Mouse (Mus musculus) Patski (cell line): ENCODE results near the gene Otud4. TPM values are rescaled to one million over a fixed set of nuclear protein-coding genes. Genes with fewer than 3 reads are reported as not detected.
"Not testable (repeated sequence)": the region's sequence is repeated elsewhere in the genome, so short reads cannot be mapped to it uniquely, and the experiment has no call there.

Experiments used
- ATAC-seq: fragments of 100-300 bp; one replicate; pipeline ENCODE4 v1.8.0; 2021
- CTCF ChIA-PET: fragments of 350-600 bp; sonication (Branson Sonifier 250); formaldehyde crosslinking; loops from one replicate; lab custom pipeline; 2022; ENCODE audit warnings: inconsistent platforms; lab: Charles Lee
- POLR2A ChIA-PET: fragments of 350-600 bp; sonication (Branson Sonifier 250); formaldehyde crosslinking; loops from one replicate; lab custom pipeline; 2022; ENCODE audit warnings: antibody characterized with exemption, inconsistent platforms; lab: Charles Lee
- DNase-seq: peaks from one replicate; pipeline ENCODE4 v3.0.0-alpha.2; 2011; ENCODE audit warnings: low read depth, low spot score
- H3K27me3 ChIP-seq: fragments of 371-371 bp; one replicate; pipeline ENCODE4 v1.5.1; 2021
- CTCF ChIP-seq: fragments of 100-300 bp; IDR thresholded peaks from one replicate; pipeline ENCODE4 v1.5.1; 2021
- in situ Hi-C: fragments of 300-500 bp; cut with MboI; formaldehyde crosslinking; loops from 3 replicates; pipeline ENCODE4 v1.11.1; 2018; ENCODE audit warnings: low pct_unique_long_range_greater_than_20kb, mixed read lengths
- polyA plus RNA-seq: library from polyadenylated mRNA; unstranded; gene quantifications from one replicate; pipeline ENCODE4 v1.2.3, GENCODE M21; 2021

Gene Otud4
- polyA plus RNA-seq, 1 experiment from 2014 or later = 32.6 TPM

DNA sequence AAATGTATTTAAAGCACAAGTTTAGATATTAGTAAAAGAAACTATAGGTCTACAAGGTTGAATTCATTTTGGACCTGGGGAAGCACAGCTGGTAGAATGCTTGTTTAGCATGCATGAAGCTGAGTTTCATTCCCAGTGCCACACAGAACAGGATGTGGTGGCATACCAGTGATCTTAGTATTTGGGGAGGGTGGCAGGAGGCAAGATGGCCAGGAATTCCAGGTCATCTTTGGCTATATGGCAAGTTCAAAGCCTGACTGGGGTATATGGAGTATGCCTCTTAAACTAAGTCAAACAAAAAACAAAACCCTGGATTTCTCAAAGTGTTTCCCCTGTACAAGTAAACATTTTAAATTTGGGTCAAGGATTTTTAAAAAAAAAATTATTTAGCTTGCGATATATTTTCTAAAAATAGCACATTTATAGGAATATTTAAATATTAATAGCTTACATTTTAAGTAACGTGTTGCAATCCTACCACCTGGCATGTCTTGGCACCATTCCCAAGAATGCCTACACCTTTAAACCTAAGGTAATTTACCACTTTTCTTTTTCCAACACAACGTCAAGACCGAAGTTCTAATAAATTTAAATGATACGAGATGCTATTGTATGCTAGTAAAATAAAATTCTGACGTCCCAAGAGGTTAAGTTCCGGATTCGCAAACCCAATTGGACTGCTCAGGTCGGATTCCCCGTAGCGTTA is 1.3 kb upstream of the Otud4 start:
- ChIA-PET CTCF (interaction anchor here (1.1 to 1.6 kb wide), 3 partner anchors 11 to 30 kb away, joined by 3 to 5 read pairs (median 4); no protein-coding TSS in a partner anchor), POLR2A (interaction anchor here (0.7 to 1.0 kb wide), 2 partner anchors 26 to 340 kb away, joined by 3 to 11 read pairs; no protein-coding TSS in a partner anchor)
- no peak for ATAC-seq
- no peak for TF ChIP-seq CTCF
- no peak for DNase-seq
- no peaks in the 10 kb centered on the region for H3K27me3 ChIP-seq
- in situ Hi-C loops = no loop called here

DNA sequence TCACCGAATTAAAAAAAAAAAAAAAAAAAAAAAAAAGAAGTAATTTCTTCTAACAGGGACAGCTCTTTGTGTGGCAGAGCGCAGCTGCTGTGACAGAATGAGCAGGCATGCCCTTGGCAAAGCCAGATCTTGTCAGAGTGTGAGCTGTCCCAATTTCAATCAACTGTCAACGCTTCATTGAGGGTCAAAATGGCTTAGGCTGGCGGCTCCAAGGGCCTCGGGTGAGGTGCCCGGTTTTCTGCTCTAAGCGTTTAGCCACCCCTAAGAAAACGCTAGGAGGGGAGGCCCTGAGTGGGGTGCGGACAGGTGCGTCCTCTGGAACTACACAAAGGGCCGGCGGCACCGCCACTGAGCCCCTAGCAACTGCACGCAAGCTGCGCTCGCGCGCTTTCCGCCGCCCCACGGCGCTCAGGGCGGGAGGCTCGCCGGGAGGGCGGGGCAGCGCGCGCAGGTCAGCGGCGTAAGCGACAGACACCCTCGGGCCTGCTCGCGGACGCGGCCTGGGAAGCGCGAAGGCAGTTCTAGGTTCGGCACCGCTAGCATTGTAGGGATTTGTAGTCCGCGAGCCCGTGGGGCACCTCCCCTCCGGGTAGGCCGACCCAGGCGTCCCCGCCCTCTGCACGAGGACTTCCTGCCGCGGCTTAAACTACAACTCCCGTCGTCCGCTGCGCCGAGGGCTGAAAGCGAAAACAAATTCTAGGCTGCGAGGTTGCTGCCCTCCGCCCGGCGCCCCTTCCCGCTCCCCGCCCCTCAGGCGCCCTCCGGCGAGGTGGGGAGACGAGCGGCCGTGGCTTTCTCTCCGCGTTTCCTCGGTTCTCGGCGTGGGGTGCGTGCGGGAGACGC is 490 bp upstream of the Otud4 start:
- no peak for TF ChIP-seq CTCF
- ChIA-PET CTCF (interaction anchor here (1.1 to 1.6 kb wide), 3 partner anchors 12 to 31 kb away, joined by 3 to 5 read pairs (median 4); no protein-coding TSS in a partner anchor), POLR2A (interaction anchor here (0.7 to 1.0 kb wide), 2 partner anchors 26 to 341 kb away, joined by 3 to 11 read pairs; no protein-coding TSS in a partner anchor)
- ATAC-seq (peak; percentile 98), DNase-seq (peak; percentile 92)
- no peaks in the 10 kb centered on the region for H3K27me3 ChIP-seq
- in situ Hi-C loops = no loop called here

DNA sequence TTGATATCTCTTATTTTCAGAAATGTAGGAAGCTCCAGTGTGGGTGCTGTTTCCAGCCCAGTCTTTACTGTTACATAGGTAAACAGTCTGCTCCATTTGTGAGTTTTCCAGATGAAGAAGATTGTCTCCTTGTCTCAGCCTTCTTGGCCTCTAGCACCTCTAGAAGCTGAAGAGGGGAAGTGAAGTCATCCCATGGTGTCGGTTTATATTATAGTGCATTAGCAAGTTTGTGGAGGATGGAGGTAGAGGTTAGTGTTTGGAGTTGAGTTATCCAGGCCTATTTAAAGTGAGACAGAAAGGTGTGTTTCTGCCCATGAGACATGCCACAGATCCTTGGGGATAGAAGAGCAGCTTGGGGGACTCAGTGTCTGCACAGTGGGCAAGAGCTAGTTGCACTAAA is 1.7 kb downstream of the Otud4 start:
- no peak for DNase-seq
- ChIA-PET CTCF (interaction anchor here (1.8 to 2.3 kb wide), 3 partner anchors 10 to 58 kb away, joined by 4 to 12 read pairs (median 5); no protein-coding TSS in a partner anchor), POLR2A (interaction anchor here (0.6 to 1.1 kb wide), 4 partner anchors 10 to 345 kb away, joined by 3 to 7 read pairs (median 4); no protein-coding TSS in a partner anchor)
- in situ Hi-C loops = no loop called here
- ATAC-seq = no peak
- no peak for TF ChIP-seq CTCF
- no peaks in the 10 kb centered on the region for H3K27me3 ChIP-seq

DNA sequence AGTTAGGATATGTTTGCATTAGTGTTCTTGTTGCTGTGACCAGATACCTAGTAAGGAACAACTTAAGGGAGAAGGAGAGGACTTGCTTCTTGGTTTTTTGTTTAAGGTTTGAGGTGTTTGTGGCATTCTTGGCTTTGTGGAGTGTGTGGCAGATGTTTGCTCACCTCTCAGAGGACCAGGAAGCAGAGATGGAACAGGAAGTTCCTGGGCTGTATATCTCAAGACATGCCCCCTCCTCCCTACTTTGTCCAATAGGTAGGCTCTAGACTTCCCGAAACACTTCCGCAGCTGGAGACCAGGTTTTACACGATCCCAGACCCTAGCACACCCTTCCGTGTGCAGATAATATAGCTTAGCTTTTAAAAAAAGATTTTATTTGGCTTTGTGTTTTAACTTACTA is 10.2 kb downstream of the Otud4 start:
- no peak for TF ChIP-seq CTCF
- DNase-seq (no peak), ATAC-seq (no peak)
- no peaks in the 10 kb centered on the region for H3K27me3 ChIP-seq
- POLR2A ChIA-PET = no interaction called here
- in situ Hi-C loops = no loop called here
- CTCF ChIA-PET = interaction anchor here (1.3 to 3.0 kb wide), 3 partner anchors 8 to 21 kb away, joined by 5 to 12 read pairs (median 11); no protein-coding TSS in a partner anchor

DNA sequence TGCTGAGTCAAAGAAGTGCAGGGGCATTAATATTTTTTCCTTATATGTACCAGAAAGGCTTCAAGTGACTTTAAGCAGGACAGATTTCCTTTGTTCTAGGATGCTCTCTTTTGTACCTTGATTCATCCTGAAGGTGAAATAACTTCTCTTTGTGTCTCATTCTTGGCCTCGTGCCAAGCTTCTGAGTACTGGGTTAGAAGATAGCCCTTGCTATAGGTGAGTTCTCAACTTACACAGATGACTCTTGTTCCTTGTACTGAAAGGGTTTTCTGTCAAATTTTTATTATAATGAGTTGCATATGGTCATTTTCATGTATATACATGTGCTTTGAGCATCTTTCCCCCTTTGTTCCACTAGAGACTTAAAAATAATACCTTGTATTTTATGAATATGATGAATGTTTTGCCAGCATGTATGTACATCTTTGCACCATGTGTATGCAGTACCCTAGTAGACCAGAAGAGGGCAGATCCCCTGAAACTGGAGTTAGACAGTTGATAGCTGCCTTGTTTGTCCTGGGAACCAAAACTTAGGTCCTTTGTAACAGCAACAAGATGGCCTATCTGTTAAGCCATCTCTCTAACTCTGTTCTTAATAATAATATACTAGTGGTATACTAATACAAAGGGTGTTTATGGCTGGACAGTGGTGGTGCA is 10.9 kb downstream of the Otud4 start:
- in situ Hi-C loops = no loop called here
- no peak for ATAC-seq
- peak; percentile 68 for TF ChIP-seq CTCF
- ChIA-PET CTCF (interaction anchor here (0.6 to 3.0 kb wide), 4 partner anchors 8 to 20 kb away, joined by 3 to 12 read pairs (median 8); no protein-coding TSS in a partner anchor), POLR2A (no interaction called here)
- no peaks in the 10 kb centered on the region for H3K27me3 ChIP-seq
- no peak for DNase-seq

DNA sequence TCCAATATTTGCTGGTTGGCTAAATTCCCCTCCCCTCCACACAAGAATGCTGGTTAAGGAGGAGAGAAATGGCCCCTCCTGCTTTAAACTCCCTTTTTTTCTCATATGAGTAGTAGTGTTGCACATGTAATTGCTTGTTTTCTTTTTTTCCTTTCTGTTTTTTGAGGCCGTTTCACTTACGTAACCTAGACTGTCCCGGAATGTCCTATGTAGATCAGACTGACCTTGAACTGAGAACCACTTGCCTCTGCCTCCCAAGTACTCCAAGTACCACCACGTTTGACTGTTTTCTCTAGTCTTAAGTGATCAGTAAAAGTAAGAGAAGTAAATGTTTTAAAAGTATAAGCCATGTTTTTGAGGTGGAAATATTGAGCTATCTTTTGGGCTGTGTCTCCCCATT is 14.3 kb downstream of the Otud4 start:
- ChIA-PET CTCF (interaction anchor here (0.8 to 2.5 kb wide), 4 partner anchors 11 to 67 kb away, joined by 3 to 9 read pairs (median 4); no protein-coding TSS in a partner anchor), POLR2A (no interaction called here)
- in situ Hi-C loops = no loop called here
- ATAC-seq (no peak), DNase-seq (no peak)
- no peaks in the 10 kb centered on the region for H3K27me3 ChIP-seq
- no peak for TF ChIP-seq CTCF

DNA sequence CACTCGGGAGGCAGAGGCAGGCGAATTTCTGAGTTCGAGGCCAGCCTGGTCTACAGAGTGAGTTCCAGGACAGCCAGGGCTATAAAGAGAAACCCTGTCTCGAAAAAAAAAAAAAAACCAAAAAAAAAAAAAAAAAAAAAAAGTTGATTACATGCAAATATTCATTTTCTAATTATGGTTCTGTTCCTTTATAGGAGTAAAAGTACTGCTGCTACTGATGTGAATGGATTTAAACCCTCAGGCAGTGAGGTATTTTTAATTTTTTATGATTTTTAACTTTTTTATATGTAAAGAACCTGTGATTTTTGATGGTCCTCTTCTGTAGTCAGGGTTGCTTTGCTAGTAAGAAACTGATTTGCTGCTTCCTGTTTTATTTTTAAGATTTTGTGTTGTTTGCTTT is 19.3 kb downstream of the Otud4 start:
- H3K27me3 ChIP-seq, in situ Hi-C loops, POLR2A ChIA-PET, ATAC-seq, DNase-seq: not testable (repeated sequence)
- CTCF ChIA-PET = interaction anchor here (1.3 to 2.8 kb wide), 4 partner anchors 10 to 17 kb away, joined by 3 to 11 read pairs (median 4); no protein-coding TSS in a partner anchor

DNA sequence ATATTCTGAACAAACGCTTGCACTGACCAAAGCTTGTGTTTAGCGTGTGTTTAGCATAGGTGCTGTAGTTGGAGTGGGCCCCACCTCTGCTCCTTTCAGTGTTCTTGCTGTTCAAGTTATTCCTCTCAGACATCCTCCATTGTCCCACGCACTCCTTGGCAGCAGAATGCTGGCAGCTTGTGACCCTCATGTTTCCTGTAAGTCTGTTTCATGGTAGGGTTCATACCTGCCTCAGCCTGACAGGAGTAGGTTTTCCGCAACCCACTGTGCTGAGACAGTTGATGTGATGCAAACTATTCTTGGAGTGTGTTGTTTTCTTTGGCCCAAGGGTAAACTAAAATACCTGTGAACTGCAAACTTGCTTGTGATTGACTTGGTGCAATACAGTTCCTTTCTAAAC is 37.0 kb downstream of the Otud4 start:
- POLR2A ChIA-PET = no interaction called here
- DNase-seq (no peak), ATAC-seq (no peak)
- CTCF ChIA-PET = no interaction called here
- TF ChIP-seq CTCF = no peak
- H3K27me3 ChIP-seq = no peaks in the 10 kb centered on the region
- in situ Hi-C loops = no loop called here

DNA sequence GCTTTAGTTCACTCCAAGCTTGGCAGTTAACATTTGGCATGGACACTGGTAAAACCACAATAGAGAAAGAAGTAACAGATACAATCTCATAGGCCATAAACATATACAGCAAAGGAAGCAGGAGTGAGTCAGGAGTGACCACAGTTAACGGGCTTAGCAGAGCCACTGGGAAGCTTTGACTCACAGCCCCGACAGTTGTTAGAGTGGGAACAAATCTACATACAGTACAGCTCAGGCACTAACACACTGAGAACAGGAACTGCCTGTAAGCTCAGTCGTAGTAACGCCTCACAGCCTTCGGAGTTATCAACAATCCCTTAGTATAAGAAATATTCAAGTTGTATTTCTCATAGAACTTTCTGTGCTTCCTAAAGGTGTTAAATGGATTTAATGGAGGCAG is 39.6 kb downstream of the Otud4 start:
- in situ Hi-C loops = no loop called here
- DNase-seq (no peak), ATAC-seq (peak; percentile 69)
- no peak for TF ChIP-seq CTCF
- ChIA-PET CTCF (no interaction called here), POLR2A (interaction anchor here (0.7 kb wide), 1 partner anchor 1053 kb away, joined by 5 read pairs; no protein-coding TSS in a partner anchor)
- no peaks in the 10 kb centered on the region for H3K27me3 ChIP-seq

DNA sequence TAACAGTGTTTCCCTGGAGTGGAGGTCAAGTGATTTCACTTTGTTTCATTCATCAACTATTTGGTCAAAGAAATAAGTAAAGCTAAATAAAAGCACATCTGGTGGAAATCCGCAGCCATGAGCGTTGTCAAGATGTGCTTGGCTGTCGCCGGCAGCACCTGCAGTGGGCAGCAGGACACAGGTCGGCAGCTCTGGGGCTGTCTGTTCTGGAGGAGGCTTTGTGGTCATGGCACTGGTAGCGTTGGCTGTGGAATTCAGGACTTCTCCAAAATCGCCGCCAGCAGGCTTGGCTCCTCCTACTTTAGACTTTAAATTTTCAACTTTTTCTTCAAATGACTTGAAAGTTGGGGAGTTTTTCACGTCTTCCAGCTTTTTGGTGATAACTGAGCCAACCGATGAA is 40.7 kb downstream of the Otud4 start:
- DNase-seq, H3K27me3 ChIP-seq, ATAC-seq, in situ Hi-C loops, POLR2A ChIA-PET, CTCF ChIA-PET: not testable (repeated sequence)
